8 mouse cellular contexts compared by ENCODE assay signal in the genomic region with DNA sequence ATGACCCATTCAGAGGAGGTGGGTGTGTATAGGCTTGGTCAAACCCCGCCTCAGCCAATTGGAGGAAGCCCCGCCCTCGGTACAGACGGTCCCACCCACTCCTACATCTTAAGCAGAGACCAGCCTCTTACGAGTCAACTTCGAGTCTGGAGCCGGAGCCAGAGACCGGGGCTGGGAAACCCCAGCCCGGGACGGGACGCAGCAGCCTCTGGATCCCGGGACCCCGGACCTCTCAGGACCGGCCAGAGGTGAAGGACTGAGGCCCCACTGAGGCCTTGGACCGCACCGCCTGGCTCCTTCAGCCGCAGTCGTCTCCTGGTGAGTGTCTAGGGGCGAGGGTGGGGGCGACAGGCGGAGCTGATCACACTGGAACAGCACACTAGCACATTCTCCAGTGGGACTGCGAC. TPM values are rescaled to one million over a fixed set of nuclear protein-coding genes. Genes with fewer than 3 reads are reported as not detected.
DNase-seq lines count a peak whose midpoint lies in the region; ATAC-seq and TF ChIP-seq lines count a peak whose summit lies in the region.

A gene (plus strand): TSS at position 111 of the 407 bp plus-strand sequence.
A gene (plus strand): TSS at position 159 of the 407 bp plus-strand sequence.

- H3K27ac ChIP-seq in embryonic facial prominence, embryonic 12.5 days, result peak within 1 kb of the TSS; percentile 93
- 0 out of 2 replicates have a peak within 1 kb of the TSS, but pooled peaks have one; percentile 9 for H3K27ac ChIP-seq in midbrain, embryonic 11.5 days (ENCODE audit: low read depth, low read length)
- peak within 1 kb of the TSS; percentile 36; the same call in 1 of the 2 replicates for H3K27ac ChIP-seq in small intestine, adult 2 months (ENCODE audit: insufficient read depth, low read depth, low read length)

- WGBS in embryonic facial prominence, embryonic 12.5 days, result under 1% methylated on average over 22 of the region's 22 CpGs
- under 1% methylated on average over 22 of the region's 22 CpGs for WGBS in midbrain, embryonic 11.5 days
- 6% methylated on average over 22 of the region's 22 CpGs for WGBS in small intestine, adult 2 months

- peaks cover 51% of the 10 kb centered on the region for H3K4me1 ChIP-seq in embryonic facial prominence, embryonic 12.5 days
- H3K4me1 ChIP-seq in midbrain, embryonic 11.5 days (ENCODE audit: control insufficient read depth, insufficient read depth, low read length), result peaks cover 12% of the 10 kb centered on the region
- H3K4me1 ChIP-seq in small intestine, adult 2 months (ENCODE audit: control insufficient read depth, insufficient read depth, insufficient read length, low read length), result peaks cover 16% of the 10 kb centered on the region

- H3K4me2 ChIP-seq in embryonic facial prominence, embryonic 12.5 days (replicated peaks), result peak within 1 kb of the TSS; percentile 63
- H3K4me2 ChIP-seq in midbrain, embryonic 11.5 days, result peak within 1 kb of the TSS; percentile 68

- H3K36me3 ChIP-seq in embryonic facial prominence, embryonic 12.5 days, result peaks cover 12% of the 10 kb centered on the region; the same call in 1 of the 2 replicates
- H3K36me3 ChIP-seq in midbrain, embryonic 11.5 days (ENCODE audit: control insufficient read depth, insufficient read depth, low read length), result no peaks in the 10 kb centered on the region
- H3K36me3 ChIP-seq in small intestine, adult 2 months (ENCODE audit: control insufficient read depth, insufficient read depth, low read length), result peaks cover 21% of the 10 kb centered on the region

- peak within 1 kb of the TSS; percentile 86 for H3K9ac ChIP-seq in embryonic facial prominence, embryonic 12.5 days
- peak within 1 kb of the TSS; percentile 64 for H3K9ac ChIP-seq in midbrain, embryonic 11.5 days (ENCODE audit: low read length)

- TF ChIP-seq POLR2A in small intestine, adult 2 months (IDR thresholded peaks at IDR 0.05; ENCODE audit: low read depth, low read length), result peak; percentile 31; the same call in 1 of the 2 replicates

- no peaks in the 10 kb centered on the region for H3K27me3 ChIP-seq in embryonic facial prominence, embryonic 12.5 days
- H3K27me3 ChIP-seq in midbrain, embryonic 11.5 days (ENCODE audit: control insufficient read depth, insufficient read depth, low read length), result no peaks in the 10 kb centered on the region
- no peaks in the 10 kb centered on the region for H3K27me3 ChIP-seq in small intestine, adult 2 months (ENCODE audit: control insufficient read depth, insufficient read depth, low read length)

- H3K4me3 ChIP-seq in embryonic facial prominence, embryonic 12.5 days, result peak within 1 kb of the TSS; percentile 79
- peak within 1 kb of the TSS; percentile 45 for H3K4me3 ChIP-seq in midbrain, embryonic 11.5 days (ENCODE audit: low read depth, low read length)
- H3K4me3 ChIP-seq in small intestine, adult 2 months (ENCODE audit: low read depth, low read length), result peak within 1 kb of the TSS; percentile 71

- H3K9me3 ChIP-seq in embryonic facial prominence, embryonic 12.5 days, result no peaks in the 10 kb centered on the region
- H3K9me3 ChIP-seq in midbrain, embryonic 11.5 days (ENCODE audit: control insufficient read depth, low read length), result no peaks in the 10 kb centered on the region

- peak; percentile 96 for ATAC-seq in embryonic facial prominence, embryonic 12.5 days (ENCODE audit: insufficient number of reproducible peaks, insufficient read depth, low FRiP score, low TSS enrichment)
- peak; percentile 80 for ATAC-seq in granulocyte monocyte progenitor cell, adult 5-6 weeks (replicated peaks; ENCODE audit: poor library complexity, severe bottlenecking)
- peak; percentile 96 for ATAC-seq in midbrain, embryonic 11.5 days (ENCODE audit: low FRiP score)
- no peak for ATAC-seq in activated CD4-positive, CD25-positive, alpha-beta regulatory T cell, adult 4 months

- DNase-seq in adipocyte (ENCODE audit: low spot score), result peak; percentile 96
- peak; percentile 94 for DNase-seq in kidney, adult 11 months
- DNase-seq in left cerebral cortex, postnatal 4 days, result peak; percentile 66
- peak; percentile 97 for DNase-seq in midbrain, embryonic 11.5 days (ENCODE audit: low spot score, missing footprints)

- intact Hi-C loops in left cerebral cortex, postnatal 4 days (cut with DNase I), result no loop called here

- TF ChIP-seq CTCF in small intestine, adult 2 months (IDR thresholded peaks at IDR 0.05; ENCODE audit: extremely low read depth, insufficient read length, insufficient replicate concordance, low read depth, low read length), result no peak

RNA-seq across cellular contexts. Expression of the first gene that starts in this region (rescaled TPM):
- polyA plus RNA-seq in embryonic facial prominence, embryonic 12.5 days (2016; fragmentation: Nextera tagmentation; extraction: Ambion mirVana), result 23.4 and 24.1 TPM in 2 replicates
- not detected in 2 replicates for total RNA-seq in granulocyte monocyte progenitor cell, adult 5-6 weeks (2014; fragmentation: Nextera tagmentation)
- total RNA-seq in granulocyte monocyte progenitor cell, adult 5-6 weeks (2017), result 0.67 TPM in 1 of 2 replicates, not detected in the other
- 1 to 10 TPM; 2.6 to 3.2 TPM for total RNA-seq in left cerebral cortex, postnatal 4 days (2021)
- 6.1 and 7.0 TPM in 2 replicates for polyA plus RNA-seq in midbrain, embryonic 11.5 days (2014; fragmentation: Nextera tagmentation; extraction: Ambion mirVana)
- 6.5 and 7.8 TPM in 2 replicates for polyA plus RNA-seq in small intestine, adult 2 months (2012; rRNA removed)
- polyA plus RNA-seq in activated CD4-positive, CD25-positive, alpha-beta regulatory T cell, adult 4 months (2017; shearing (Covaris generic)), result 1 to 10 TPM in 1 of 2 experiments, under 1 TPM in 1; 0.79 to 1.1 TPM

RNA-seq across cellular contexts. Expression of the second gene that starts in this region (rescaled TPM):
- 57.1 and 59.8 TPM in 2 replicates for polyA plus RNA-seq in embryonic facial prominence, embryonic 12.5 days (2016; fragmentation: Nextera tagmentation; extraction: Ambion mirVana)
- 41.9 and 45.8 TPM in 2 replicates for total RNA-seq in granulocyte monocyte progenitor cell, adult 5-6 weeks (2014; fragmentation: Nextera tagmentation)
- total RNA-seq in granulocyte monocyte progenitor cell, adult 5-6 weeks (2017), result 60.9 and 66.4 TPM in 2 replicates
- total RNA-seq in left cerebral cortex, postnatal 4 days (2021), result 10 to 100 TPM; 40.0 to 40.2 TPM
- 53.4 and 57.0 TPM in 2 replicates for polyA plus RNA-seq in midbrain, embryonic 11.5 days (2014; fragmentation: Nextera tagmentation; extraction: Ambion mirVana)
- polyA plus RNA-seq in small intestine, adult 2 months (2012; rRNA removed), result 10.2 and 13.7 TPM in 2 replicates
- 10 to 100 TPM; 17.3 to 22.8 TPM for polyA plus RNA-seq in activated CD4-positive, CD25-positive, alpha-beta regulatory T cell, adult 4 months (2017; shearing (Covaris generic))

Comparison
In these comparisons a context has a peak if more than half of its experiments do, and no peak if none do; other contexts are left out.
1. H3K27ac ChIP-seq: peak in every context shown above with its lines; median percentile 93 in embryonic facial prominence, embryonic 12.5 days; 36 in small intestine, adult 2 months; 9 in midbrain, embryonic 11.5 days.